Comparison of ENCODE assay signal across 8 mouse cellular contexts in genomic region chr10:61146119-61146806, GRCm38 (mm10). TPM values are rescaled to one million over a fixed set of nuclear protein-coding genes. Genes with fewer than 3 reads are reported as not detected.
DNase-seq lines count a peak whose midpoint lies in the region; ATAC-seq and TF ChIP-seq lines count a peak whose summit lies in the region.

No protein-coding gene starts in this region.

- TF ChIP-seq CTCF in embryonic fibroblast, embryonic 13.5 days (IDR thresholded peaks at IDR 0.05; ENCODE audit: borderline replicate concordance, insufficient read depth, low read length): no peak

- WGBS in heart, embryonic 12.5 days: under 1% methylated on average over 42 of the region's 53 CpGs
- WGBS in kidney, embryonic 16.5 days: 0% methylated on average over 41 of the region's 53 CpGs
- WGBS in liver, embryonic 15.5 days (ENCODE audit: insufficient replicate concordance): 1% methylated on average over 53 of the region's 53 CpGs
- WGBS in neural tube, embryonic 11.5 days: under 1% methylated on average over 49 of the region's 53 CpGs
- under 1% methylated on average over 51 of the region's 53 CpGs for WGBS in stomach, embryonic 16.5 days

- H3K27ac ChIP-seq in embryonic fibroblast, embryonic 13.5 days (ENCODE audit: insufficient read depth, low read length): peak overlapping the region; percentile 85
- H3K27ac ChIP-seq in heart, embryonic 12.5 days (ENCODE audit: poor library complexity, severe bottlenecking): peak overlapping the region; percentile 94
- peak overlapping the region; percentile 94 for H3K27ac ChIP-seq in kidney, embryonic 16.5 days (ENCODE audit: low read length)
- peak overlapping the region; percentile 89 for H3K27ac ChIP-seq in liver, embryonic 15.5 days (replicated peaks)
- peak overlapping the region; percentile 90 for H3K27ac ChIP-seq in neural tube, embryonic 11.5 days (ENCODE audit: low read depth, low read length)
- H3K27ac ChIP-seq in stomach, embryonic 16.5 days (ENCODE audit: low read length): peak overlapping the region; percentile 96

- peak; percentile 82 to 85 for DNase-seq in B cell, adult 2 months
- peak; percentile 67 to 82 for DNase-seq in adrenal gland, postnatal 36 days
- DNase-seq in neural tube, embryonic 11.5 days (ENCODE audit: low spot score): peak; percentile 82

- H3K4me3 ChIP-seq in embryonic fibroblast, embryonic 13.5 days (ENCODE audit: insufficient read depth, low read length): peak overlapping the region; percentile 79
- peak overlapping the region; percentile 72 for H3K4me3 ChIP-seq in heart, embryonic 12.5 days
- peak overlapping the region; percentile 87 for H3K4me3 ChIP-seq in kidney, embryonic 16.5 days (ENCODE audit: low read length)
- H3K4me3 ChIP-seq in liver, embryonic 15.5 days (replicated peaks): peak overlapping the region; percentile 91
- peak overlapping the region; percentile 86 for H3K4me3 ChIP-seq in neural tube, embryonic 11.5 days (ENCODE audit: low read depth, low read length)
- H3K4me3 ChIP-seq in stomach, embryonic 16.5 days (replicated peaks; ENCODE audit: low read length): peak overlapping the region; percentile 80

- H3K4me1 ChIP-seq in embryonic fibroblast, embryonic 13.5 days (ENCODE audit: control insufficient read depth, insufficient read depth, low read length): peaks cover 2% of the 10 kb centered on the region; the same call in 1 of the 2 replicates
- H3K4me1 ChIP-seq in heart, embryonic 12.5 days (replicated peaks): peaks cover 5% of the 10 kb centered on the region
- H3K4me1 ChIP-seq in kidney, embryonic 16.5 days (ENCODE audit: insufficient read depth, low read length): peaks cover 6% of the 10 kb centered on the region; the same call in 1 of the 2 replicates
- peaks cover 54% of the 10 kb centered on the region for H3K4me1 ChIP-seq in liver, embryonic 15.5 days (replicated peaks)
- H3K4me1 ChIP-seq in neural tube, embryonic 11.5 days (ENCODE audit: control insufficient read depth, insufficient read depth, low read length): 0 out of 2 replicates have a peak, but pooled peaks cover 2% of the 10 kb centered on the region
- peaks cover 6% of the 10 kb centered on the region for H3K4me1 ChIP-seq in stomach, embryonic 16.5 days (ENCODE audit: control insufficient read depth, insufficient read depth, low read length)

- peak overlapping the region; percentile 92 for H3K9ac ChIP-seq in heart, embryonic 12.5 days
- H3K9ac ChIP-seq in kidney, embryonic 16.5 days (replicated peaks; ENCODE audit: low read length): peak overlapping the region; percentile 92
- peak overlapping the region; percentile 91 for H3K9ac ChIP-seq in liver, embryonic 15.5 days
- H3K9ac ChIP-seq in neural tube, embryonic 11.5 days (ENCODE audit: low read length): peak overlapping the region; percentile 84
- H3K9ac ChIP-seq in stomach, embryonic 16.5 days (ENCODE audit: low read length): peak overlapping the region; percentile 93

- no peak; the same call in none of the 2 replicates for TF ChIP-seq POLR2A in embryonic fibroblast, embryonic 13.5 days (IDR thresholded peaks at IDR 0.05; ENCODE audit: low read depth, low read length)

- H3K4me2 ChIP-seq in heart, embryonic 12.5 days: peak overlapping the region; percentile 100
- H3K4me2 ChIP-seq in kidney, embryonic 16.5 days (replicated peaks; ENCODE audit: low read depth, low read length): peak overlapping the region; percentile 92
- peak overlapping the region; percentile 100 for H3K4me2 ChIP-seq in liver, embryonic 15.5 days
- H3K4me2 ChIP-seq in neural tube, embryonic 11.5 days (ENCODE audit: low read depth): peak overlapping the region; percentile 96
- H3K4me2 ChIP-seq in stomach, embryonic 16.5 days (ENCODE audit: low read depth, low read length): peak overlapping the region; percentile 96

- 0 out of 2 replicates have a peak, but pooled peaks cover 2% of the 10 kb centered on the region for H3K36me3 ChIP-seq in heart, embryonic 12.5 days
- 0 out of 2 replicates have a peak, but pooled peaks cover under 1% of the 10 kb centered on the region for H3K36me3 ChIP-seq in kidney, embryonic 16.5 days (ENCODE audit: insufficient read depth, low read length)
- no peaks in the 10 kb centered on the region for H3K36me3 ChIP-seq in liver, embryonic 15.5 days (replicated peaks)
- H3K36me3 ChIP-seq in neural tube, embryonic 11.5 days (ENCODE audit: control insufficient read depth, insufficient read depth, low read length): no peaks in the 10 kb centered on the region
- H3K36me3 ChIP-seq in stomach, embryonic 16.5 days (ENCODE audit: control insufficient read depth, insufficient read depth, low read length): no peaks in the 10 kb centered on the region

- no peaks in the 10 kb centered on the region for H3K27me3 ChIP-seq in heart, embryonic 12.5 days (replicated peaks)
- H3K27me3 ChIP-seq in kidney, embryonic 16.5 days (ENCODE audit: insufficient read depth, low read length): no peaks in the 10 kb centered on the region
- peaks cover 9% of the 10 kb centered on the region; the same call in 1 of the 2 replicates for H3K27me3 ChIP-seq in liver, embryonic 15.5 days
- no peaks in the 10 kb centered on the region for H3K27me3 ChIP-seq in neural tube, embryonic 11.5 days (ENCODE audit: control insufficient read depth, insufficient read depth, low read length)
- H3K27me3 ChIP-seq in stomach, embryonic 16.5 days (ENCODE audit: control insufficient read depth, insufficient read depth, low read length): no peaks in the 10 kb centered on the region

- peak; percentile 46 for ATAC-seq in heart, embryonic 12.5 days (ENCODE audit: insufficient number of reproducible peaks, low FRiP score)
- peak; percentile 64 for ATAC-seq in kidney, embryonic 16.5 days (ENCODE audit: low FRiP score, low TSS enrichment)
- peak; percentile 14 for ATAC-seq in liver, embryonic 15.5 days (ENCODE audit: insufficient read depth)
- peak; percentile 62 for ATAC-seq in neural tube, embryonic 11.5 days (ENCODE audit: insufficient read depth, low FRiP score, low TSS enrichment)
- ATAC-seq in stomach, embryonic 16.5 days (ENCODE audit: insufficient read depth, low FRiP score): peak; percentile 30; the same call in 1 of the 2 replicates

- no peaks in the 10 kb centered on the region for H3K9me3 ChIP-seq in heart, embryonic 12.5 days (replicated peaks)
- no peaks in the 10 kb centered on the region for H3K9me3 ChIP-seq in kidney, embryonic 16.5 days (ENCODE audit: low read length)
- H3K9me3 ChIP-seq in liver, embryonic 15.5 days (replicated peaks): no peaks in the 10 kb centered on the region
- no peaks in the 10 kb centered on the region for H3K9me3 ChIP-seq in neural tube, embryonic 11.5 days (ENCODE audit: control insufficient read depth, low read length)
- no peaks in the 10 kb centered on the region for H3K9me3 ChIP-seq in stomach, embryonic 16.5 days (replicated peaks; ENCODE audit: control insufficient read depth, low read length)

RNA-seq across cellular contexts. Expression of gene Sgpl1, which starts 1.2 kb away (rescaled TPM):
- 10 to 100 TPM; 67.4 to 86.0 TPM for total RNA-seq in adrenal gland, postnatal 36 days (2021)
- 103 and 111 TPM in 2 replicates for polyA plus RNA-seq in embryonic fibroblast, embryonic 13.5 days (2011; ENCODE audit: insufficient read length, low read depth, missing spikeins)
- 37.0 and 39.1 TPM in 2 replicates for polyA plus RNA-seq in heart, embryonic 12.5 days (2016; fragmentation: Nextera tagmentation; extraction: Ambion mirVana)
- polyA plus RNA-seq in kidney, embryonic 16.5 days (2015; fragmentation: Nextera tagmentation; extraction: Ambion mirVana): 75.9 and 76.5 TPM in 2 replicates
- 17.8 and 19.3 TPM in 2 replicates for polyA plus RNA-seq in liver, embryonic 15.5 days (2015; fragmentation: Nextera tagmentation; extraction: Ambion mirVana)
- 95.9 and 98.0 TPM in 2 replicates for polyA plus RNA-seq in neural tube, embryonic 11.5 days (2014; fragmentation: Nextera tagmentation; extraction: Ambion mirVana)
- polyA plus RNA-seq in stomach, embryonic 16.5 days (2015; fragmentation: Nextera tagmentation; extraction: Ambion mirVana): 52.8 and 52.9 TPM in 2 replicates

RNA-seq across cellular contexts. Expression of gene Tbata, which starts 25.5 kb away (rescaled TPM):
- not detected for total RNA-seq in adrenal gland, postnatal 36 days (2021)
- polyA plus RNA-seq in embryonic fibroblast, embryonic 13.5 days (2011; ENCODE audit: insufficient read length, low read depth, missing spikeins): not detected in 2 replicates
- not detected in 2 replicates for polyA plus RNA-seq in heart, embryonic 12.5 days (2016; fragmentation: Nextera tagmentation; extraction: Ambion mirVana)
- 0.24 TPM in 1 of 2 replicates, not detected in the other for polyA plus RNA-seq in kidney, embryonic 16.5 days (2015; fragmentation: Nextera tagmentation; extraction: Ambion mirVana)
- not detected in 2 replicates for polyA plus RNA-seq in liver, embryonic 15.5 days (2015; fragmentation: Nextera tagmentation; extraction: Ambion mirVana)
- not detected in 2 replicates for polyA plus RNA-seq in neural tube, embryonic 11.5 days (2014; fragmentation: Nextera tagmentation; extraction: Ambion mirVana)
- not detected in 2 replicates for polyA plus RNA-seq in stomach, embryonic 16.5 days (2015; fragmentation: Nextera tagmentation; extraction: Ambion mirVana)

RNA-seq across cellular contexts. Expression of gene Pcbd1, which starts 57.1 kb away (rescaled TPM):
- 10 to 100 TPM; 12.7 to 14.5 TPM for total RNA-seq in adrenal gland, postnatal 36 days (2021)
- polyA plus RNA-seq in embryonic fibroblast, embryonic 13.5 days (2011; ENCODE audit: insufficient read length, low read depth, missing spikeins): 3.1 and 4.5 TPM in 2 replicates
- 68.6 and 69.1 TPM in 2 replicates for polyA plus RNA-seq in heart, embryonic 12.5 days (2016; fragmentation: Nextera tagmentation; extraction: Ambion mirVana)
- polyA plus RNA-seq in kidney, embryonic 16.5 days (2015; fragmentation: Nextera tagmentation; extraction: Ambion mirVana): 183 TPM in 2 replicates
- polyA plus RNA-seq in liver, embryonic 15.5 days (2015; fragmentation: Nextera tagmentation; extraction: Ambion mirVana): 177 and 186 TPM in 2 replicates
- polyA plus RNA-seq in neural tube, embryonic 11.5 days (2014; fragmentation: Nextera tagmentation; extraction: Ambion mirVana): 26.0 and 26.1 TPM in 2 replicates
- 123 and 124 TPM in 2 replicates for polyA plus RNA-seq in stomach, embryonic 16.5 days (2015; fragmentation: Nextera tagmentation; extraction: Ambion mirVana)

Comparison
In these comparisons a context has a peak if more than half of its experiments do, and no peak if none do; other contexts are left out.
1. Peak in every context shown above with its lines: DNase-seq, ATAC-seq, H3K4me3 ChIP-seq and H3K27ac ChIP-seq.
2. ATAC-seq: peak in every context shown above with its lines; median percentile 64 in kidney, embryonic 16.5 days; 62 in neural tube, embryonic 11.5 days; 46 in heart, embryonic 12.5 days; 30 in stomach, embryonic 16.5 days; 14 in liver, embryonic 15.5 days.